In genomic region chr8:12672056-12672881, GRCm38 (mm10) we compare ENCODE assay signal across 8 mouse cellular contexts. TPM values are rescaled to one million over a fixed set of nuclear protein-coding genes. Genes with fewer than 3 reads are reported as not detected.
DNase-seq lines count a peak whose midpoint lies in the region; ATAC-seq lines count a peak whose summit lies in the region.

Gene Tubgcp3, minus strand, starts transcription at chr8:12672248.

- peaks cover 6% of the 10 kb centered on the region; the same call in 1 of the 2 replicates for H3K27me3 ChIP-seq in intestine, embryonic 14.5 days (replicated peaks; ENCODE audit: control insufficient read depth, insufficient read depth, low read length)

- H3K27ac ChIP-seq in intestine, embryonic 14.5 days (ENCODE audit: low read depth): peak within 1 kb of the TSS; percentile 43

- H3K4me3 ChIP-seq in intestine, embryonic 14.5 days (ENCODE audit: low read depth, low read length): peak within 1 kb of the TSS; percentile 85

- H3K9me3 ChIP-seq in intestine, embryonic 14.5 days (ENCODE audit: control insufficient read depth, low read length): no peaks in the 10 kb centered on the region

- H3K4me2 ChIP-seq in intestine, embryonic 14.5 days (ENCODE audit: low read length): peak within 1 kb of the TSS; percentile 81

- intact Hi-C loops in left cerebral cortex, postnatal 14 days (cut with DNase I): loop anchor here (5.0 to 10.0 kb wide), 3 partner anchors 35 to 277 kb away; partner anchors contain the start of gene Sox1

- H3K4me1 ChIP-seq in intestine, embryonic 14.5 days (replicated peaks; ENCODE audit: control insufficient read depth, insufficient read depth, low read length): peaks cover 16% of the 10 kb centered on the region

- H3K9ac ChIP-seq in intestine, embryonic 14.5 days (ENCODE audit: low read length): peak within 1 kb of the TSS; percentile 86

- under 1% methylated on average over 65 of the region's 65 CpGs for WGBS in intestine, embryonic 14.5 days

- peak; percentile 88 for ATAC-seq in intestine, embryonic 14.5 days (replicated peaks; ENCODE audit: low FRiP score, low TSS enrichment, low read depth)

- peak; percentile 90 to 95 for DNase-seq in adrenal gland, adult (ENCODE audit: inconsistent age in 2 of 2, low spot score in 1 of 2)
- DNase-seq in embryo, embryonic 10.5 days (ENCODE audit: low spot score): peak; percentile 95
- peak; percentile 83 for DNase-seq in gastrocnemius, postnatal 25 days
- peak; percentile 93 for DNase-seq in intestine, embryonic 14.5 days (ENCODE audit: low spot score)
- peak; percentile 92 to 94 for DNase-seq in left cerebral cortex, postnatal 14 days (ENCODE audit: low spot score in 2 of 2)
- peak; percentile 96 for DNase-seq in mesoderm, embryonic 11.5 days (ENCODE audit: low read depth, low spot score)
- peak; percentile 77 to 81 for DNase-seq in right cerebral cortex, postnatal 36 days (ENCODE audit: low spot score in 2 of 2)
- peak; percentile 85 for DNase-seq in yolk sac, embryonic 10.5 days (ENCODE audit: low spot score)

- no peaks in the 10 kb centered on the region for H3K36me3 ChIP-seq in intestine, embryonic 14.5 days (ENCODE audit: control insufficient read depth, insufficient read depth, low read length)

RNA-seq across cellular contexts. Expression of gene Tubgcp3, which starts in this region (rescaled TPM):
- total RNA-seq in gastrocnemius, postnatal 25 days (2021): 1 to 10 TPM; 7.5 to 7.7 TPM
- polyA plus RNA-seq in intestine, embryonic 14.5 days (2014; fragmentation: Nextera tagmentation; extraction: Ambion mirVana): 49.9 and 53.9 TPM in 2 replicates
- 10 to 100 TPM; 33.0 to 35.8 TPM for total RNA-seq in left cerebral cortex, postnatal 14 days (2021)

Comparison
In these comparisons a context has a peak if more than half of its experiments do, and no peak if none do; other contexts are left out.
1. Peak in every context shown above with its lines: DNase-seq, ATAC-seq, H3K4me3 ChIP-seq and H3K27ac ChIP-seq.